Mouse (Mus musculus) bone marrow macrophage, adult 2 months (primary cell): ENCODE measurements around the gene Vmn1r85.

ENCODE experiments used
- CTCF ChIP-seq: IDR thresholded peaks from 2 replicates; pipeline ENCODE4 v1.5.1; 2012; ENCODE audit warnings: low read depth, mild to moderate bottlenecking, low read length, moderate library complexity
- POLR2A ChIP-seq: IDR thresholded peaks from 2 replicates; pipeline ENCODE4 v1.6.1; 2012; ENCODE audit warnings: mild to moderate bottlenecking, low read depth, low read length, borderline replicate concordance

DNA sequence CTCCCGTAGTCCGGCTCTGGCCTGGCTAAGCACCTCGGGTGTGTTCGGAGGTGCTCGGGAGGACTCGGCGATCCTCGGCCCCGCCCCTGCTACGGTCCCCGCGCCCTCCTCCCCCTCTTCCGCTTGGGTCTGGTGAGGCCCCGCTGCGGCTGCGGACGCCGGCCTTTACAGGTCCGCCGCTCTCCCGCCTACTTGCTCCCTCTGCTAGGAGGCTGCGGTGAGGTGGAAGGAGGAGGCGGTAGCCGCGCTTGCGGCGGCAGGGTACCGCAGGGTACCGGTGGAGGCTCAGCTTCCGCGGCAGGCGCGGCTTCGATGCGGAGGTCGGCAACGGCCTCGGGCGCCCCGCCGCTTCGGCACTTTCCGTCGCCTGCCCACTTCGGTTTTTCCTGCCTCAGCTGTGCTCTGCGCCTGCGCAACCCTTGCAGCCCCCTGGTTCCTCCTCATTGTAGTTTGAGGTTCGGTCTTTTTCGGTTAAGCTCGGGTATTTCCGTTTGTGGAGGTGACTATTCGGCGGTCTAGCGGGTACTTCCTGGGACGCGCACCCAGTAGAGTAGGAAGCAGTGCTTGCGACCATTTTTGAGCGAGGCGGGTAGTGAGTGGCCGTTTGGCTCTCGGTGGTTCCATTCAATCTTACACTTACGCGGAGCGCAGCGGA is 56.9 kb downstream of the Vmn1r85 start, which contains the start of gene Ube2m:
- TF ChIP-seq CTCF, result no peak
- TF ChIP-seq POLR2A, result no peak
